Mouse (Mus musculus): ENCODE results near the gene Ift172. TPM values are rescaled to one million over a fixed set of nuclear protein-coding genes. Genes with fewer than 3 reads are reported as not detected.

Gene Ift172
- 27.2 and 31.1 TPM in 2 replicates for polyA plus RNA-seq (2015; fragmentation: Nextera tagmentation; extraction: Ambion mirVana)

DNA sequence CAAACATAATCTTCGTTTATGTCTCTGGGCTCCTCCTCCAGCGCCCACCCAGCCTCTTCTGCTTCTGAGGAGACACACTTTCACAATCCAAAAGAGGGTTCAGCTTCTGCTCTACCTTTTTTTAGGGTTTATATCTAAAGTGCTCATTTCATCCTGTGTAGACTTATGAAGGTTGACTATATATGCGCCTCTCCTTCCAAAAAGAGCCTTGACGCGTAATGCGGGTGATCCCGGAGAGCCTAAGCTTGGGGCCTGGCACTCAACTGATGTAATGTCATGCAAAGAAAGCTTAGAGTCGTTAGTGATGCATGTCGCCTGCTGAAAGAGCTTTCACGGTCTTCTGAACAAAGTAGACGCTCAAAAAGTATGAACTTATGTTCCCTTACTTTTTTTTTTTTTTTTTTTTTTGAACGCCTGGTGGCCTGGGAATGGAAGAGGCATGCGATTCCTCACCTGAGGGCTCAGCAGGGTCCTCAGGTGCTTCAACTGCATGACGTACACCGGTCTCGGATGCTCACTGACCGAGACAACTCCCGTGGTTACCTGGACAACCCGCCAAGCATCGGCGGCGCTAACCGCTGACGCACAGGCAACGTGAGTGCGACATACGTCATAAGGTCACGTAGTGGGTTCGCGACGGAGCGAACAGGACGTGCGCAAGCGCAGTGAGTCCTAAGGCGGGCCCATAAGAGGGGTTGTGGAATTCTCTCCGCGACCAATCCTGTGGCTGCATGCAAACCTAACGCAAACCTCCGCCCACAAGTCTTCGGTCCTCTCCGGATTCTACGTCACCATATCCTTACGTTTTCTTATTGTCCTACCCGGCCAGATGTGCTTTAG, at the start of gene Ift172:
Gene Ift172 (minus strand): TSS at position 596 of the 840 bp plus-strand sequence.
- H3K9ac ChIP-seq, result peak within 1 kb of the TSS; percentile 39; the same call in 1 of the 2 replicates
- H3K4me3 ChIP-seq (replicated peaks), result peak within 1 kb of the TSS; percentile 62
- H3K9me3 ChIP-seq, result no peaks in the 10 kb centered on the region
- peak; percentile 95 for ATAC-seq (ENCODE audit: insufficient read depth, low FRiP score, low read depth)
- peak within 1 kb of the TSS; percentile 82 for H3K27ac ChIP-seq
- H3K36me3 ChIP-seq, result 0 out of 2 replicates have a peak, but pooled peaks cover 2% of the 10 kb centered on the region
- 2% methylated on average over 45 of the region's 45 CpGs for WGBS
- no peaks in the 10 kb centered on the region for H3K27me3 ChIP-seq (replicated peaks)
- H3K4me2 ChIP-seq, result peak within 1 kb of the TSS; percentile 84
- peaks cover 15% of the 10 kb centered on the region; the same call in 1 of the 2 replicates for H3K4me1 ChIP-seq

DNA sequence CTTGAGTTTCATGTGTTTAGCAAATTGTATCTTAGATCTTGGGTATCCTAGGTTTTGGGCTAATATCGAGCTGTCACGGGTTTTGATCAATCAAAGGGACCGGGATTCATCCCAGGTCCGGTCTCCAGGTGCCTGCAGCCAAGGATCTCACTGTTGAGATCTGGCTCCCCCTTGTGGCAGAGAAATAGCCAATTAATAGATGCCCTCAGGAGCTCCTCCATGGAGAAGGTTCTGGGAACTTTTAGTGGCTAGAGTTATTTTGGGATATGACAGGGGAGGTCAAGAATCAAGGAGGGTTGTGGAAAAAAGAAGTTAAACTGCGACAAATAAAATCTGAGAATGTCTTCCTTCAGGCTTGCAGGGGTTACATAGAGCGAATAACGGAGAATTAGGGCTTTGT, 37.3 kb upstream of the Ift172 start:
- WGBS, result 32% methylated on average over 7 of the region's 7 CpGs
- H3K9me3 ChIP-seq, result no peaks in the 10 kb centered on the region
- H3K27ac ChIP-seq, result no peak overlapping the region
- H3K4me1 ChIP-seq, result no peaks in the 10 kb centered on the region
- H3K9ac ChIP-seq, result no peak overlapping the region
- ATAC-seq (ENCODE audit: insufficient read depth, low FRiP score, low read depth), result no peak
- no peak overlapping the region for H3K4me2 ChIP-seq
- no peak overlapping the region for H3K4me3 ChIP-seq (replicated peaks)
- H3K27me3 ChIP-seq (replicated peaks), result no peaks in the 10 kb centered on the region
- H3K36me3 ChIP-seq, result no peaks in the 10 kb centered on the region

DNA sequence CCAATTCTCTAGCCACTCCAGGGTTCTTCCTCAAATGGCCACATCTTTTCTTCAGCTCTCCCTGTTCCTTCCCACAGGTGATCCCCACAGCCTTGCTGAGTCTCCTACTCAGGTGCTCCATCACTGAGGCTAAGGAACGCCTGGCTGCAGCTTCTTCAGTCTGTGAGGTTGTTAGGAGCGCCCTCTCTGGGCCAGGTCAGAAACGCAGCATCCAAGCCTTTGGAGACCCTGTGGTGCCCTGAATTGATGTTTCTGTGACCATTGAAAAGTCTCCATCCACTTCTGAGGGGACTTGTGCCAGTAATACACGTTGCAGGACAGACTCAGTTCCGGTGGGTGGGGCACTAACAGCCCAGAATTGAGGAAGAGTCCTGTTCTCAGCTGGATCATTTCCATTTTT, 35.9 kb upstream of the Ift172 start:
- H3K4me2 ChIP-seq, result no peak overlapping the region
- H3K36me3 ChIP-seq, result no peaks in the 10 kb centered on the region
- no peaks in the 10 kb centered on the region for H3K4me1 ChIP-seq
- ATAC-seq (ENCODE audit: insufficient read depth, low FRiP score, low read depth), result no peak
- H3K27ac ChIP-seq, result no peak overlapping the region
- H3K9ac ChIP-seq, result no peak overlapping the region
- no peaks in the 10 kb centered on the region for H3K27me3 ChIP-seq (replicated peaks)
- WGBS, result 21% methylated on average over 5 of the region's 5 CpGs
- no peak overlapping the region for H3K4me3 ChIP-seq (replicated peaks)
- H3K9me3 ChIP-seq, result no peaks in the 10 kb centered on the region

DNA sequence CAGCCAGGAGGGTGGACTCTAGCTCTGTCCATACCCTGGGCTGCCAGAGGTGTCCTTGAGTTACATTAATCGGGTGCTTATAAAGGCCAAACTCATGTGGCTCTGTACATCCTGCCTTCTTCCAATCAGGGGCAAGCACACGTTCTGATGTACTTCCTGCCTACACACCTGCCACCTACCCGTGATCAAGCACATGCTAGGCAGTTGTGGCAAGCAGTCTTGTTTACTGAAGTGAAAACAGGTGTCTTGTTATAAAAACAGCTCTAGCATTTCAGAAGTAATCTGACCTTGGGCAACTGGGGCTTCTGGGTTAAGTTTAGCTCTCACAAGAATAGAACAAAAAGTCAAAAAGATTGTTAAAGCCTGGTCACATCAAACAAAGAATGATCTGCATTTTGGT, 33.2 kb upstream of the Ift172 start:
- no peak overlapping the region for H3K27ac ChIP-seq
- WGBS, result 59% methylated on average over 3 of the region's 3 CpGs
- H3K4me2 ChIP-seq, result no peak overlapping the region
- no peaks in the 10 kb centered on the region for H3K9me3 ChIP-seq
- ATAC-seq (ENCODE audit: insufficient read depth, low FRiP score, low read depth), result no peak
- no peak overlapping the region for H3K9ac ChIP-seq
- H3K4me1 ChIP-seq, result no peaks in the 10 kb centered on the region
- H3K27me3 ChIP-seq (replicated peaks), result no peaks in the 10 kb centered on the region
- H3K36me3 ChIP-seq, result no peaks in the 10 kb centered on the region
- no peak overlapping the region for H3K4me3 ChIP-seq (replicated peaks)

DNA sequence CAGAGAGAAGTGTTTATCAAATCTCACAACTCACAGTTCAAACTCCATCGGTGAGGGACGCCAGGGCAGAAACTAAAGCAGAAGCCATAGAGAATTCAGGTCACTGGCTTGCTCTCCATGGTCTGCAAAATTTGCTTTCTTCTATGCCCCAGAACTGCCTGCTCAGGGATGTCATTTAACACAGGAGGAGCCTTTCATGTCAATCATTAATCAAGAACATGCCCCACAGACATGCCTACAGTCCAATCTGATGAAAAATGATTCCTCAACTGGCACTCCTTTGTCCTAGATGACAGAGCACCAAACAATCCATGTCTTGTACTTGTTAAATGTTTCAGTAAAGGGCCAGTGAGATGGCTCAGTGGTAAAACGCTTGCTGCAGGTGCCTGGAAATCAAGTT, 31.9 kb upstream of the Ift172 start:
- Histone ChIP-seq H3K9me3 (no peaks in the 10 kb centered on the region), H3K4me1 (no peaks in the 10 kb centered on the region), H3K4me3 (replicated peaks) (no peak overlapping the region), H3K36me3 (no peaks in the 10 kb centered on the region), H3K4me2 (no peak overlapping the region), H3K9ac (no peak overlapping the region), H3K27me3 (replicated peaks) (no peaks in the 10 kb centered on the region), H3K27ac (no peak overlapping the region)
- 83% methylated on average over 3 of the region's 3 CpGs for WGBS
- ATAC-seq (ENCODE audit: insufficient read depth, low FRiP score, low read depth), result no peak

DNA sequence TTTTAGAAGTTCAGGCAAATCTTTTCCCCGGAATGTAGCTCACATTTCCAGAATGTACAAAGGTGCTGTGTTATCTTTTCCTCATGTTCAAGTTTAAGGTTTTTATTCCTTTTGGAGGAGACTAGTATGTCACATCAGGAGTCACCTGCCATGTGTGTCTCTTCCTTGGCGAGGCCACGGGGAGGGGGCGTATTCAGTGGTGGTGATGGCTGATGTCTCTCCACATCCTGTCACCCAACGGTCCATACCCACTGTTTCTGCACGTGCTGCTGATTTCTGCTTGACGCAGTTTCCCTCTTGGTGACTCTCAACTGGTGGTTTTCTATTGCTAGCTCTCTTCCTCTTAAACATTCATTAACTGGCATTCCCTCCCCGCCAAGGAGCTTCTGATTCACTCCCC, 21.9 kb upstream of the Ift172 start:
- Histone ChIP-seq H3K36me3 (no peaks in the 10 kb centered on the region), H3K9me3 (no peaks in the 10 kb centered on the region), H3K27ac (no peak overlapping the region), H3K27me3 (replicated peaks) (no peaks in the 10 kb centered on the region), H3K4me3 (replicated peaks) (no peak overlapping the region), H3K9ac (no peak overlapping the region), H3K4me1 (no peaks in the 10 kb centered on the region), H3K4me2 (no peak overlapping the region)
- WGBS, result 83% methylated on average over 8 of the region's 8 CpGs
- ATAC-seq (ENCODE audit: insufficient read depth, low FRiP score, low read depth), result no peak

DNA sequence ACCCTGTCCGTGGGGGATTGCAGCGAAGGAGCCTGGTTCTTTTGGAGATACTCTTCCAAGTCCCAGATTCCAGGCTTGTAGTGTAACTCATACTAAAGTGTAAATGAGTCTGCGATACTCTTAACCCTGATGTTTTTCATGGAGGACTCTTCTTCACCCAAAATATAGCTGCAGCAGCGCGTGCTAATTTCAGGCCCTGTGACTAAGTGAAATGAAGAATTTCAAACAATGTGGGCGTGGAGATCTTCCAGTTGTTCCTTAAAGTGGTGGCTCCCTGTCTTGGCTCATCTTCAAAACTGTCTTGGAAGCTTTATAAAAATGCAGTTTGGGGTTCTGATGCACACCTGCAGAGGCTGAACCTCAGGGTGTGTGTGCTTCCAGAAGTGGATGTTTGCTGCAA, 12.2 kb upstream of the Ift172 start:
- no peak overlapping the region for H3K4me2 ChIP-seq
- H3K36me3 ChIP-seq, result no peaks in the 10 kb centered on the region
- H3K9ac ChIP-seq, result no peak overlapping the region
- 85% methylated on average over 6 of the region's 6 CpGs for WGBS
- no peak overlapping the region for H3K4me3 ChIP-seq (replicated peaks)
- no peaks in the 10 kb centered on the region for H3K9me3 ChIP-seq
- H3K4me1 ChIP-seq, result no peaks in the 10 kb centered on the region
- ATAC-seq (ENCODE audit: insufficient read depth, low FRiP score, low read depth), result no peak
- no peaks in the 10 kb centered on the region for H3K27me3 ChIP-seq (replicated peaks)
- H3K27ac ChIP-seq, result no peak overlapping the region

DNA sequence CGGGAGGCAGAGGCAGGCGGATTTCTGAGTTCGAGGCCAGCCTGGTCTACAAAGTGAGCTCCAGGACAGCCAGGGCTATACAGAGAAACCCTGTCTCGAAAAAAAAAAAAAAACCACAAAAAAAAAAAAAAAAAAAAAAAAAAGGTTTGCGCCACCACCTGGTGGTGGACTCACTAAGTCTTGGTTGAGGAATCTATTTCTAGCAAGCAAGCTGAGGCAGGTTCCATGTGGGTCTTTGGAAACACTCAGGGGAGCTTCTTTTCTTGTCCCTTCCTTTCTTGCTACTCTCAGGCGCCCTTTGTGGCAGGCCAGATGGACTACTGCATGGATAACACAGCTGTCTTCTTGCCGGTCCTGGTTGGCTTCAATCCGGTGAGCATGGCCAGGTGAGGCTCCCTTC, 10.9 kb upstream of the Ift172 start:
- Histone ChIP-seq H3K36me3 (no peaks in the 10 kb centered on the region), H3K9ac (no peak overlapping the region), H3K9me3 (no peaks in the 10 kb centered on the region), H3K4me2 (no peak overlapping the region), H3K27me3 (replicated peaks) (no peaks in the 10 kb centered on the region), H3K27ac (no peak overlapping the region), H3K4me1 (no peaks in the 10 kb centered on the region), H3K4me3 (replicated peaks) (no peak overlapping the region)
- ATAC-seq (ENCODE audit: insufficient read depth, low FRiP score, low read depth), result no peak
- WGBS, result 65% methylated on average over 8 of the region's 8 CpGs

DNA sequence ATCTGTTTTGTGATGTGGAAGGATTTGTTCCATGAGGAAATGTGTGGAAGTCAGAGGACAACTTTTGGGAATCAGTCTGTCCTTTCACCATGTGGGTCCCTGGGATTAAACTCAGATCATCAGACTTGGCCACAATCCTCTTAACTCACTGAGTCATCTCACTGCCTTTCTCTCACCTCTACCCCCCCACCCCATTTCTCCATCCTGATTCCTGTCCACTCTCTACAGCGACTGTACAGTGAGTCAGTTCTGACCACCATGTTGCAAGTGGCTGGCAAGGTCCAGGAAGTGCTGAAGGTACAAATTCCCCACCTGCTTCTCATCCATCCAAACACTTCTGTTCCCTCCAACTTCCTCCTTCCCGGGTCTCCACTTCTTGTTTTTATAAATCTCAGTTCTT, 7.6 kb upstream of the Ift172 start:
- H3K27ac ChIP-seq, result no peak overlapping the region
- H3K9me3 ChIP-seq, result no peaks in the 10 kb centered on the region
- no peaks in the 10 kb centered on the region for H3K27me3 ChIP-seq (replicated peaks)
- ATAC-seq (ENCODE audit: insufficient read depth, low FRiP score, low read depth), result no peak
- no peak overlapping the region for H3K4me2 ChIP-seq
- H3K4me3 ChIP-seq (replicated peaks), result no peak overlapping the region
- no peaks in the 10 kb centered on the region for H3K36me3 ChIP-seq
- H3K4me1 ChIP-seq, result peaks cover 6% of the 10 kb centered on the region; the same call in 1 of the 2 replicates
- no peak overlapping the region for H3K9ac ChIP-seq
- 50% methylated on average over 2 of the region's 2 CpGs for WGBS

DNA sequence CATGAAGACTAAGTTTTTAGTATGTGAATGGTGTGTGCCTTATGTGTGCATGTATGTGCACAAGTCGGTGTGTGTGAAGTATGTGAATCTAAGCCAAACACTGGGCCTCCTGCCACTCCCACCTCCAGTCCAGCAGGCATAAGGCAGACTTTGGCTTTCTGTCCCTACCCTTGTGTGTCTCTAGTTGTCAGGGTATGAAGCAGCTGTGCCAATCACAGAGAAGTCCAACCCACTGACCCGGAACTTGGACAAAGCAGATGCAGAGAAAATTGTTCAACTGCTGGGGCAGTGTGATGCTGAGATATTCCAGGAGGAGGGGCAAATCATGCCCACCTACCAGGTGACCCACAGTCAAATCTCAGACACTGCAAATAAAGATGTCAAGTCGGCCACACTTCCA, 7.1 kb upstream of the Ift172 start:
- Histone ChIP-seq H3K4me3 (replicated peaks) (no peak overlapping the region), H3K9ac (no peak overlapping the region), H3K9me3 (no peaks in the 10 kb centered on the region), H3K27me3 (replicated peaks) (no peaks in the 10 kb centered on the region), H3K27ac (no peak overlapping the region), H3K4me1 (peaks cover 6% of the 10 kb centered on the region; the same call in 1 of the 2 replicates), H3K36me3 (no peaks in the 10 kb centered on the region), H3K4me2 (no peak overlapping the region)
- no peak for ATAC-seq (ENCODE audit: insufficient read depth, low FRiP score, low read depth)
- 66% methylated on average over 3 of the region's 3 CpGs for WGBS

DNA sequence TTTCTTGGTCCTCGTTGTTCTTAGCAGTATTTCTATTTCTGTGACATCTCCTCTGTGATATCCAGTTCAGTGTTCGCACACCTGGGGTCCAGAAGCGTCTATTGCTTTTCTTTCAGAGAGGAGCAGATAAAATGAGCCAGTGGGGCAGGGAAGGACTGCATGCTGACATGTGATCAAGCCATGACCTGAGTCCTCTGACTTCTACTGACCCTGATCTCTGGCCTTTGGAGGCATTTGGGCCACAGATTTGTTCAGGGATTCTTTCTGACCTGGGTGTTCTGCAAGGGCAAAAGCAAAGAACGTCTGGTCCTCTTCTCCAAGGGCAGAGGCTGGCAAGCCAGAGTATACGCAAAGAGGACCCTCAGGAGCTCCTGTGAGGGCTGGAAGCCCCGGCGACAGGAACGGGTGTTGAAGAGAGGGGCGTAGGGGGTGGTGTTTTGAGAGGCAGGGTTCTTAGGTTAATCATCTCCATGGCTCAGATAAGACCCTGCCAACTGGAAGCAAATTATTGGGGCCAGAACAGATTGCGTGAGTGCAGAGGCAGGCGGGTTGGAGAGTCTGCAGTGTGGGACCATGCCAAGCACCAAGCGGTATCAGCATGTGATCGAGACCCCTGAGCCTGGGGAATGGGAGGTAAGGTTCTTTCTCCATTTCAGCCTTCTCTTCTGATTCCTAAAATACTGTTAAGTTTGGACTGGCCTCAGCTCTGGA, 6.3 kb upstream of the Ift172 start, which contains the start of gene Gckr:
Gene Gckr (plus strand): TSS at position 397 of the 711 bp plus-strand sequence.
- Histone ChIP-seq H3K9ac (no peak within 1 kb of the TSS), H3K27me3 (replicated peaks) (no peaks in the 10 kb centered on the region), H3K4me1 (peaks cover 6% of the 10 kb centered on the region; the same call in 1 of the 2 replicates), H3K4me2 (peak within 1 kb of the TSS; percentile 87; the same call in 1 of the 2 replicates), H3K36me3 (no peaks in the 10 kb centered on the region), H3K27ac (no peak within 1 kb of the TSS), H3K9me3 (no peaks in the 10 kb centered on the region), H3K4me3 (replicated peaks) (no peak within 1 kb of the TSS)
- no peak for ATAC-seq (ENCODE audit: insufficient read depth, low FRiP score, low read depth)
- 55% methylated on average over 13 of the region's 13 CpGs for WGBS

DNA sequence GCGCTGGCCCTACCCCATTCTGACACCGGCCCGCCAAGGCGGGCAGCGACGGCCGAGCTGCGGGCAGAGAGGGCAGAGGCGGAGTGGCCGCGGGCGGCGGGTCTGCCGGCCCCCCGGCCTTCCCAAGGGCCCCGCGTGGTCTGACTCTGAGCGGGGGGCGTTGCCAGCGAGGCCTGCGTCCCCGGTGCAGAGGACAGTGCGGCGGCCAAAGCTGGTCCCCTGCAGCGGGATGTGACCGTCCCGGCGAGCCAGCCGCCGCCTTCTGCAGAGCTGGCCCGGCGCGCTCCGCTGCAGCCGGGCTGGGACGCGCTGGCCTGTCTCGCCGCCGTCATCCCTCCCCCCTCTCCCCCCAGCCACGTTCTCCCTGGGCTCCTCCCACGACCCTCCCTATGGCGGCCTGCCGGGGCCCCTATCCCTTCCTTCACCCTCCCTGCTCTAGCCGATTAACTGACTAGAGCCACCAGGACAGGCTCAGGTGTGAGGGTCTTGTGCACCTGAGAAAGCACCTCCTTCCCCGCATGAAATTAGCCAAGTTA, 4.8 kb upstream of the Ift172 start, which contains the start of gene Fndc4:
Gene Fndc4 (minus strand): TSS at position 475 of the 536 bp plus-strand sequence.
- H3K9ac ChIP-seq, result peak within 1 kb of the TSS; percentile 70
- H3K27ac ChIP-seq, result peak within 1 kb of the TSS; percentile 23; the same call in 1 of the 2 replicates
- under 1% methylated on average over 37 of the region's 46 CpGs for WGBS
- H3K36me3 ChIP-seq, result no peaks in the 10 kb centered on the region
- H3K27me3 ChIP-seq (replicated peaks), result no peaks in the 10 kb centered on the region
- peak within 1 kb of the TSS; percentile 87 for H3K4me2 ChIP-seq
- H3K9me3 ChIP-seq, result no peaks in the 10 kb centered on the region
- peaks cover 6% of the 10 kb centered on the region; the same call in 1 of the 2 replicates for H3K4me1 ChIP-seq
- peak; percentile 33; the same call in 1 of the 2 replicates for ATAC-seq (ENCODE audit: insufficient read depth, low FRiP score, low read depth)
- H3K4me3 ChIP-seq (replicated peaks), result peak within 1 kb of the TSS; percentile 77
